8 mouse cellular contexts compared by ENCODE assay signal in the genomic region with DNA sequence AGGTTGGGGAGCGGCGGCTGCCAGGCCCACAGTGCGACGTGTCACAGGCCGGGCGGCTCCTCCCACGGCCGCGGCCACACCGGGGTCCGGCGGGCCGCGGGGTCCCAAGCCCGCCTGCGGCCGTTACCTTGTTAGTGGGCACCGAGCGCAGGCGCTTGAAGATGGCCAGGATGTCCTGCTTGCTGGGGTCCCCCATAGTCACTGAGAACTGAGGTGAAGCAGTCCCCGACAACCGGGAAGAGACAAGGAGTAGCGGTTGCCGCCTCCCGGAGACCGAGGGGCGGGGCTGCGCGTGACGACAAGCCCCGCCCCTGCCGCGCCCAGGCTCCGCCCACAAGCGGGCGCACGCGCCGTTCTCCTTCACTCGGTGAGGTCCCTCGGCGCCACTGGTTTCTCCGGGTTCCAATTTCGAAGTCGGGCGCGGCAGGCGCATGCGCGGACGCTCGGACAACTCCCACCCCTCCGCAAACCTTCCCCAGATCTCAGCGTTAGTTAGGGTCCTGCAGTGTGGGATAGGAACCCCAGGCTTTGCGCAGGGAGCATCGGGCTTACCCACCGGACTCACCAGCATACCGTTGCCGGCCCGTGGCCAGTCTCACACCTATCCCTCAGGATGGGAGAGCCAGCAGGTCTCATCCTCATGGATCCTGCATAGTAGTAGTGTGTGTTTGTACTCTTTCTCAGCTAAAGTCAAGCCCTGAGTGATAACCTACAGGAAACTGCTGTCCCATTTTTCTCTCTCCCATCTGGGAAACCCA. TPM values are rescaled to one million over a fixed set of nuclear protein-coding genes. Genes with fewer than 3 reads are reported as not detected.
DNase-seq lines count a peak whose midpoint lies in the region; ATAC-seq lines count a peak whose summit lies in the region.

A gene (minus strand): TSS at position 294 of the 758 bp plus-strand sequence.

- H3K9ac ChIP-seq in intestine, embryonic 14.5 days (ENCODE audit: low read length): peak within 1 kb of the TSS; percentile 73

- no peaks in the 10 kb centered on the region for H3K9me3 ChIP-seq in intestine, embryonic 14.5 days (ENCODE audit: control insufficient read depth, low read length)

- H3K4me3 ChIP-seq in intestine, embryonic 14.5 days (ENCODE audit: low read depth, low read length): peak within 1 kb of the TSS; percentile 85

- H3K27ac ChIP-seq in intestine, embryonic 14.5 days (ENCODE audit: low read depth): peak within 1 kb of the TSS; percentile 92

- peaks cover 9% of the 10 kb centered on the region; the same call in 1 of the 2 replicates for H3K4me1 ChIP-seq in intestine, embryonic 14.5 days (replicated peaks; ENCODE audit: control insufficient read depth, insufficient read depth, low read length)

- ATAC-seq in intestine, embryonic 14.5 days (replicated peaks; ENCODE audit: low FRiP score, low TSS enrichment, low read depth): peak; percentile 89

- WGBS in intestine, embryonic 14.5 days: under 1% methylated on average over 59 of the region's 60 CpGs

- no peaks in the 10 kb centered on the region for H3K27me3 ChIP-seq in intestine, embryonic 14.5 days (replicated peaks; ENCODE audit: control insufficient read depth, insufficient read depth, low read length)

- intact Hi-C loops in left cerebral cortex, postnatal 14 days (cut with DNase I): no loop called here

- peak within 1 kb of the TSS; percentile 81 for H3K4me2 ChIP-seq in intestine, embryonic 14.5 days (ENCODE audit: low read length)

- peaks cover 10% of the 10 kb centered on the region; the same call in 1 of the 2 replicates for H3K36me3 ChIP-seq in intestine, embryonic 14.5 days (ENCODE audit: control insufficient read depth, insufficient read depth, low read length)

- DNase-seq in adrenal gland, adult (ENCODE audit: inconsistent age in 2 of 2, low spot score in 1 of 2): peak; percentile 97 to 99
- DNase-seq in embryo, embryonic 10.5 days (ENCODE audit: low spot score): peak; percentile 95
- peak; percentile 92 for DNase-seq in gastrocnemius, postnatal 25 days
- peak; percentile 96 for DNase-seq in intestine, embryonic 14.5 days (ENCODE audit: low spot score)
- peak; percentile 93 to 97 for DNase-seq in left cerebral cortex, postnatal 14 days (ENCODE audit: low spot score in 2 of 2)
- peak; percentile 96 for DNase-seq in mesoderm, embryonic 11.5 days (ENCODE audit: low read depth, low spot score)
- peak; percentile 91 to 92 for DNase-seq in right cerebral cortex, postnatal 36 days (ENCODE audit: low spot score in 2 of 2)
- peak; percentile 93 for DNase-seq in yolk sac, embryonic 10.5 days (ENCODE audit: low spot score)

RNA-seq across cellular contexts. Expression of the gene that starts here (rescaled TPM):
- total RNA-seq in gastrocnemius, postnatal 25 days (2021): 1 to 10 TPM; 5.8 to 9.6 TPM
- 53.5 and 54.6 TPM in 2 replicates for polyA plus RNA-seq in intestine, embryonic 14.5 days (2014; fragmentation: Nextera tagmentation; extraction: Ambion mirVana)
- total RNA-seq in left cerebral cortex, postnatal 14 days (2021): 10 to 100 TPM; 19.9 to 21.3 TPM

Comparison
In these comparisons a context has a peak if more than half of its experiments do, and no peak if none do; other contexts are left out.
1. Peak in every context shown above with its lines: DNase-seq, ATAC-seq, H3K4me3 ChIP-seq and H3K27ac ChIP-seq.